29 mouse cellular contexts compared by ENCODE assay signal in genomic region chr2:15925432-15925831, GRCm38 (mm10).
DNase-seq lines count a peak whose midpoint lies in the region; ATAC-seq and TF ChIP-seq lines count a peak whose summit lies in the region.
"Had no signal": no experiment of that assay in that cellular context is flagged by ENCODE, and none has a peak within 500 bp of the region (broad histone marks: within the 10 kb centered on the region; RNA-seq: fewer than 3 reads in every experiment).

No protein-coding gene starts in this region.

- no peak overlapping the region for H3K4me3 ChIP-seq in neural tube, embryonic 12.5 days
- no peak overlapping the region for H3K4me3 ChIP-seq in neural tube, embryonic 15.5 days (replicated peaks)
- no peak overlapping the region for H3K4me3 ChIP-seq in ES-E14 (ENCODE audit: insufficient read depth in 1 of 2, low read depth in 1 of 2, low read length in 2 of 2, poor library complexity in 1 of 2, severe bottlenecking in 1 of 2)
- H3K4me3 ChIP-seq: embryonic facial prominence, embryonic 13.5 days; forebrain, embryonic 10.5 days; forebrain, embryonic 13.5 days; gastrocnemius, adult 2 months; heart, embryonic 12.5 days; heart, embryonic 15.5 days; hindbrain, embryonic 10.5 days had no signal

- in situ Hi-C loops in ES-E14 (cut with MboI; ENCODE audit: low sequenced_read_pairs in 2 of 2, unreplicated experiment in 2 of 2) = no loop called here

- H3K9ac ChIP-seq in neural tube, embryonic 12.5 days = no peak overlapping the region
- H3K9ac ChIP-seq in neural tube, embryonic 15.5 days (replicated peaks) = no peak overlapping the region
- H3K9ac ChIP-seq in ES-E14 (ENCODE audit: insufficient read depth, low read depth, low read length, poor library complexity, severe bottlenecking) = no peak overlapping the region
- H3K9ac ChIP-seq: embryonic facial prominence, embryonic 13.5 days; forebrain, embryonic 13.5 days; heart, embryonic 12.5 days; heart, embryonic 15.5 days; hindbrain, embryonic 14.5 days had no signal

- H3K27me3 ChIP-seq in neural tube, embryonic 12.5 days (replicated peaks) = no peaks in the 10 kb centered on the region
- no peaks in the 10 kb centered on the region for H3K27me3 ChIP-seq in neural tube, embryonic 15.5 days (replicated peaks)
- H3K27me3 ChIP-seq: embryonic facial prominence, embryonic 13.5 days; forebrain, embryonic 13.5 days; heart, embryonic 12.5 days; heart, embryonic 15.5 days had no signal

- WGBS in neural tube, embryonic 12.5 days = 29% methylated on average over 3 of the region's 3 CpGs
- whole genome bisulfite sequencing in neural tube, embryonic 15.5 days = 29% methylated on average over 3 of the region's 3 CpGs

- H3K9me3 ChIP-seq in neural tube, embryonic 12.5 days = no peaks in the 10 kb centered on the region
- H3K9me3 ChIP-seq in neural tube, embryonic 15.5 days (replicated peaks) = no peaks in the 10 kb centered on the region
- no peaks in the 10 kb centered on the region for H3K9me3 ChIP-seq in ES-E14 (ENCODE audit: control insufficient read depth, insufficient read depth, low read depth, low read length)
- H3K9me3 ChIP-seq: embryonic facial prominence, embryonic 13.5 days; forebrain, embryonic 10.5 days; forebrain, embryonic 13.5 days; heart, embryonic 12.5 days; heart, embryonic 15.5 days; hindbrain, embryonic 10.5 days had no signal

- DNase-seq in ES-E14 (ENCODE audit: low read depth, low spot score) = peak; percentile 44
- DNase-seq in retina, embryonic 14.5 days (ENCODE audit: low spot score) = peak; percentile 45
- no peak for DNase-seq in adrenal gland, adult (ENCODE audit: inconsistent age in 2 of 2, low spot score in 1 of 2)
- DNase-seq: adrenal gland, adult 2 months; adrenal gland, postnatal 14 days; cerebellum, adult 11 months; cerebellum, adult 2 months; cerebellum, adult 9-11 months; cerebellum, postnatal 25 days; gastrocnemius, adult 2 months; gastrocnemius, postnatal 25 days; heart, adult 18-20 months; heart, postnatal 10 days; heart, postnatal 36 days had no signal

- H3K27ac ChIP-seq in neural tube, embryonic 12.5 days = no peak overlapping the region
- H3K27ac ChIP-seq in neural tube, embryonic 15.5 days (replicated peaks) = no peak overlapping the region
- H3K27ac ChIP-seq in ES-E14 (ENCODE audit: insufficient read depth, low read depth, low read length, poor library complexity, severe bottlenecking) = peak overlapping the region; percentile 69
- H3K27ac ChIP-seq: embryonic facial prominence, embryonic 13.5 days; forebrain, embryonic 10.5 days; forebrain, embryonic 13.5 days; gastrocnemius, adult 2 months; heart, embryonic 15.5 days; hindbrain, embryonic 10.5 days; hindbrain, embryonic 14.5 days; hindbrain, postnatal 0 days had no signal

- no peaks in the 10 kb centered on the region for H3K36me3 ChIP-seq in neural tube, embryonic 12.5 days
- no peaks in the 10 kb centered on the region for H3K36me3 ChIP-seq in neural tube, embryonic 15.5 days
- H3K36me3 ChIP-seq in ES-E14 (ENCODE audit: control insufficient read depth, insufficient read depth, low read length, poor library complexity, severe bottlenecking) = no peaks in the 10 kb centered on the region
- H3K36me3 ChIP-seq: embryonic facial prominence, embryonic 13.5 days; forebrain, embryonic 10.5 days; heart, embryonic 12.5 days; heart, embryonic 15.5 days; hindbrain, embryonic 10.5 days had no signal

- ATAC-seq in neural tube, embryonic 12.5 days (ENCODE audit: low FRiP score, low read depth) = 0 out of 2 replicates have a peak, but pooled peaks have one; percentile 37
- no peak for ATAC-seq in neural tube, embryonic 15.5 days (ENCODE audit: low FRiP score)
- no peak for ATAC-seq in frontal cortex, adult (ENCODE audit: low TSS enrichment)
- ATAC-seq: CD4-positive, CD25-positive, alpha-beta regulatory T cell, adult 4 months; forebrain, embryonic 13.5 days; forebrain, embryonic 16.5 days; hindbrain, postnatal 0 days; inflammation-experienced regulatory T-cells, adult 6 months; intestine, postnatal 0 days had no signal

- H3K4me1 ChIP-seq in neural tube, embryonic 12.5 days = no peaks in the 10 kb centered on the region
- no peaks in the 10 kb centered on the region for H3K4me1 ChIP-seq in neural tube, embryonic 15.5 days
- peaks cover 0 to 3% of the 10 kb centered on the region in 2 experiments; a peak in 2 of 4 replicates for H3K4me1 ChIP-seq in ES-E14 (ENCODE audit: control insufficient read depth in 2 of 2, insufficient read depth in 2 of 2, low read length in 2 of 2, poor library complexity in 1 of 2)
- H3K4me1 ChIP-seq: embryonic facial prominence, embryonic 13.5 days; forebrain, embryonic 13.5 days; heart, embryonic 12.5 days; heart, embryonic 15.5 days; hindbrain, embryonic 10.5 days had no signal

- H3K4me2 ChIP-seq in neural tube, embryonic 12.5 days (replicated peaks) = no peak overlapping the region
- no peak overlapping the region for H3K4me2 ChIP-seq in neural tube, embryonic 15.5 days
- H3K4me2 ChIP-seq: embryonic facial prominence, embryonic 13.5 days; forebrain, embryonic 13.5 days; heart, embryonic 12.5 days; heart, embryonic 15.5 days; hindbrain, embryonic 14.5 days had no signal

TF ChIP-seq in ES-E14, 5 proteins besides CTCF, POLR2A, EP300 and RAD21:
- no peak for TF ChIP-seq CHD2 (IDR thresholded peaks at IDR 0.05; ENCODE audit: low read depth, low read length)
- no peak for TF ChIP-seq MAFK (IDR thresholded peaks at IDR 0.05; ENCODE audit: insufficient read depth, low read depth, low read length)
- no peak for TF ChIP-seq HCFC1 (IDR thresholded peaks at IDR 0.05; ENCODE audit: borderline replicate concordance, insufficient read depth, low read length)
- no peak for TF ChIP-seq ZNF384 (IDR thresholded peaks at IDR 0.05; ENCODE audit: low read depth, low read length)
- TF ChIP-seq ZC3H11A (IDR thresholded peaks at IDR 0.05; ENCODE audit: borderline replicate concordance, low read depth, low read length) = no peak

Comparison
In these comparisons a context has a peak if more than half of its experiments do, and no peak if none do; other contexts are left out.
1. DNase-seq: peak in ES-E14 (single experiment) and retina, embryonic 14.5 days (single experiment); none in adrenal gland, adult (0 of 2).